Mouse (Mus musculus) kidney, postnatal 0 days (tissue): ENCODE data around the gene Aoah. TPM values are rescaled to one million over a fixed set of nuclear protein-coding genes. Genes with fewer than 3 reads are reported as not detected.

Experiments used
- ATAC-seq: fragments of 200-750 bp; cut with Nextera tagmentation; replicated peaks from 2 replicates; pipeline ENCODE4 v1.8.0; 2017; ENCODE audit warnings: low read depth, moderate number of reproducible peaks, moderate TSS enrichment, moderate library complexity; ENCODE audit not compliant: low FRiP score
- DNase-seq: peaks from one replicate; pipeline ENCODE4 v3.0.0-alpha.2; 2016; ENCODE audit warnings: low spot score
- H3K27ac ChIP-seq: fragments of 300-500 bp; sonication (generic); 2 replicates; pipeline ENCODE4 v1.5.1; 2014; ENCODE audit warnings: mild to moderate bottlenecking
- H3K27me3 ChIP-seq: fragments of 300-500 bp; sonication (generic); 2 replicates; pipeline ENCODE4 v1.6.1; 2014; ENCODE audit warnings: low read length, mixed read lengths; ENCODE audit not compliant: insufficient read depth
- H3K36me3 ChIP-seq: fragments of 300-500 bp; sonication (generic); 2 replicates; pipeline ENCODE4 v1.6.1; 2014; ENCODE audit warnings: low read length, mixed read lengths; ENCODE audit not compliant: insufficient read depth
- H3K4me1 ChIP-seq: fragments of 300-500 bp; sonication (generic); replicated peaks from 2 replicates; pipeline ENCODE4 v1.6.1; 2014; ENCODE audit warnings: antibody characterized with exemption, low read length, mixed read lengths; ENCODE audit not compliant: insufficient read depth
- H3K4me2 ChIP-seq: fragments of 300-500 bp; sonication (generic); 2 replicates; pipeline ENCODE4 v1.6.1; 2014; ENCODE audit warnings: mild to moderate bottlenecking, low read length, moderate library complexity, mixed read lengths
- H3K4me3 ChIP-seq: fragments of 300-500 bp; sonication (generic); replicated peaks from 2 replicates; pipeline ENCODE4 v1.5.1; 2014; ENCODE audit warnings: low read depth, low read length
- H3K9ac ChIP-seq: fragments of 300-500 bp; sonication (generic); 2 replicates; pipeline ENCODE4 v1.6.1; 2014; ENCODE audit warnings: low read depth, low read length
- H3K9me3 ChIP-seq: fragments of 300-500 bp; sonication (generic); replicated peaks from 2 replicates; pipeline ENCODE4 v1.6.1; 2016; ENCODE audit warnings: low read length, inconsistent platforms, mixed read lengths
- CTCF ChIP-seq: IDR thresholded peaks from 2 replicates; pipeline ENCODE4 v1.5.1; 2016; ENCODE audit warnings: antibody characterized with exemption, low read depth, mild to moderate bottlenecking, moderate library complexity
- WGBS: fragments of 180-500 bp; shearing (Covaris S2); extraction: QIAGEN DNeasy Blood & Tissue Kit; methylation state at CpG from one replicate; pipeline ENCODE4 v1.1.7; 2014; 5-methylcytosine and 5-hydroxymethylcytosine counted together
- polyA plus RNA-seq: library from polyadenylated mRNA; unstranded; fragments of >200 nt; fragmentation: Nextera tagmentation; extraction: Ambion mirVana; gene quantifications from 2 replicates; pipeline ENCODE4 v1.2.1, GENCODE M21; 2015

Gene Aoah
- polyA plus RNA-seq, 1 experiment from 2014 or later: 4.2 TPM

DNA sequence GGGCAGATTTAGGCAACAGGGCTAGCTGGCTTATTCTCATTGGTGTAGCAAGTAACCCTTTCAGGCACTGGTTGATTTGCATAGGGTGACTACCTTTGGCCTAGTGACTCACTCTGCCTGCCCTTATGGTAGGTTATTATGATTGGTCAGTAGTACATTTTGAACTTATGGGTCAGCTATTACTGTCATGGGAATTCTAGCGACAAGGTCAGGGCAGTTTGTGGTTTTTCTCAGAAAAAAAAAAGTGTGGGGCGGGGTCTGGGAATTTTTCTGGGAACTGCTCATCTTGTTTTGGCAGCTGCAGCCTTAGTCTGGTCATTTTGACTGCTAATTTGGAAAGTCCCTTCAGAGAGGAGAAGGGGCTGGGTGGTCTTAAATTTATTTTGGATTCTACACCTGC, 272.1 kb downstream of the Aoah start:
- Histone ChIP-seq H3K36me3 (no peaks in the 10 kb centered on the region), H3K27ac (no peak overlapping the region), H3K4me2 (no peak overlapping the region), H3K4me1 (no peaks in the 10 kb centered on the region), H3K9me3 (no peaks in the 10 kb centered on the region), H3K27me3 (no peaks in the 10 kb centered on the region), H3K4me3 (no peak overlapping the region), H3K9ac (no peak overlapping the region)
- ATAC-seq (no peak), DNase-seq (no peak)
- WGBS: 68% methylated on average over 2 of the region's 2 CpGs
- TF ChIP-seq CTCF: no peak

DNA sequence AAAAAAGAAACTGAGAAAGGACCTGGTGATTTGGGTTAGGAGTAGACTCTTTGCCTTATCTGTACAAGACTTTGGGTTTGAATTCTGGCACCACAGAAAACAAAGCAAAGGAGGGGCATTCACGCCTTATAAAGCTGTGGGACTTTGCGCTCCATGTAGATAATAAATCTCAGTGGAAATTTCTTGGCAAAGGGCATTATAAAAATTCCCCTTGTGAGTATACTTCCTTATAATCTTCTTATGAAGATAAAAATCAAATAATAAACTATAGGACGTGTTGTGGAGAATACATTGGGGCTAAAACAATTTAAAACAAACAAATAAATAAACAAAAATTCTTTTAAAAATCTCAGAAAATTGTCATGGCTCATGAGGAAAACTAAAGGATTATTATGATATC, 280.9 kb downstream of the Aoah start, which contains the start of gene Olfr1370:
Gene Olfr1370 (minus strand): TSS at position 101 of the 400 bp plus-strand sequence.
- no peaks in the 10 kb centered on the region for H3K4me1 ChIP-seq
- no peaks in the 10 kb centered on the region for H3K27me3 ChIP-seq
- no peak within 1 kb of the TSS for H3K4me3 ChIP-seq
- no peak within 1 kb of the TSS for H3K4me2 ChIP-seq
- no peaks in the 10 kb centered on the region for H3K36me3 ChIP-seq
- no peak for DNase-seq
- 74% methylated on average over 3 of the region's 3 CpGs for WGBS
- H3K9ac ChIP-seq: no peak within 1 kb of the TSS
- H3K27ac ChIP-seq: no peak within 1 kb of the TSS
- no peaks in the 10 kb centered on the region for H3K9me3 ChIP-seq
- no peak for TF ChIP-seq CTCF
- no peak for ATAC-seq

DNA sequence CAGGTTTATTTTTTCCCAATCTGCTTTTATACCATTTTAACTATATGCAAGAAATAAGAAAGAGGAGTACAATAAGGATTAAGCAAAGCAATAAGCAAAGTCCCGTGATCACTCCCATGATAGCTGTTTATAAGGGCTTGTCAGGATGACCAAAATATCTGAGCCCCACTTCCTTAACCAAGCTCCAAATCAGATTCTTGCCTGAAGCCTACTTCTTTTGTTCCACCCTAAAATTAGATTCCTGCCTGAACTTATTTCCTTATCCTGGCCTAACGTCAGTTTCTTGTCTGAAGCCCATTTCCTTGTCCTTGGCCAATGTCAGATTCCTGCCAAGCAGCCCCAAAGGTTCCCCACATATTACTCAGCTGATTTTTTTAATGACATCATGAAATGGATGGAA, 288.8 kb downstream of the Aoah start:
- H3K4me2 ChIP-seq: no peak overlapping the region
- ATAC-seq (no peak), DNase-seq (no peak)
- TF ChIP-seq CTCF: no peak
- no peak overlapping the region for H3K27ac ChIP-seq
- no peaks in the 10 kb centered on the region for H3K4me1 ChIP-seq
- 70% methylated on average over 2 of the region's 2 CpGs for WGBS
- no peaks in the 10 kb centered on the region for H3K9me3 ChIP-seq
- H3K4me3 ChIP-seq: no peak overlapping the region
- no peaks in the 10 kb centered on the region for H3K36me3 ChIP-seq
- H3K27me3 ChIP-seq: no peaks in the 10 kb centered on the region
- H3K9ac ChIP-seq: no peak overlapping the region
